Mouse (Mus musculus): ENCODE data around the gene Ndufb4. TPM values are rescaled to one million over a fixed set of nuclear protein-coding genes. Genes with fewer than 3 reads are reported as not detected.

Gene Ndufb4
- polyA plus RNA-seq, 1 experiment from 2014 or later: 47.7 TPM

- Histone ChIP-seq H3K4me2 (no peak overlapping the region), H3K4me1 (replicated peaks) (no peaks in the 10 kb centered on the region), H3K36me3 (no peaks in the 10 kb centered on the region), H3K4me3 (replicated peaks) (no peak overlapping the region), H3K9ac (no peak overlapping the region), H3K27ac (no peak overlapping the region), H3K27me3 (no peaks in the 10 kb centered on the region), H3K9me3 (replicated peaks) (no peaks in the 10 kb centered on the region)
- ATAC-seq (ENCODE audit: low read depth) (no peak), DNase-seq (no peak)
- WGBS (ENCODE audit: insufficient replicate concordance): 73% methylated on average over 9 of the region's 9 CpGs
These were observed 25.9 kb downstream of the Ndufb4 start for GRCm38 (mm10) chr16:37628336-37628735.

GRCm38 (mm10) chr16:37626388-37626949 lies 27.8 kb downstream of the Ndufb4 start:
- ATAC-seq (ENCODE audit: low read depth) (no peak), DNase-seq (no peak)
- H3K4me1 ChIP-seq (replicated peaks): no peaks in the 10 kb centered on the region
- H3K9ac ChIP-seq: no peak overlapping the region
- H3K4me2 ChIP-seq: no peak overlapping the region
- H3K4me3 ChIP-seq (replicated peaks): no peak overlapping the region
- H3K27ac ChIP-seq: no peak overlapping the region
- no peaks in the 10 kb centered on the region for H3K9me3 ChIP-seq (replicated peaks)
- no peaks in the 10 kb centered on the region for H3K36me3 ChIP-seq
- 48% methylated on average over 4 of the region's 4 CpGs for WGBS (ENCODE audit: insufficient replicate concordance)
- no peaks in the 10 kb centered on the region for H3K27me3 ChIP-seq

DNA sequence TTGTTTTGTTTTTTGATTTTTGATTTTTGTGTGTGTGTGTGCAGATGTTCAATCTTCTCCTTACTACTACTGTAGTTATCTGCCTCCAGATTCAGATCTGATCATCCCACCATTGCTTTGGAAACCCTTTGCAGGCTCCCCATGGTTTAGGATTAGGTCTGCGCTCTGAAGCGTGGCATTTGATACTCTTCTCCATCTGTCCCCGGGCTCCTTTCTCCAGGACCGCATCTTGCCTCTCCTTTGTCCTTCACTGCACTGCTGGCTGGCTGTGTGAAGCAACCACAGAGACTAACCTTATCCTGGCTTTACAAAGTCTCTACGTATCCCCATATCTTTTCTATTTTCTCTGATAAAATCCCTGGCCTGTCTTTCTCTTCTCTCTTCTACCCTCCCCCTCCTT lies 31.3 kb downstream of the Ndufb4 start:
- DNase-seq (no peak), ATAC-seq (ENCODE audit: low read depth) (no peak)
- no peaks in the 10 kb centered on the region for H3K27me3 ChIP-seq
- H3K27ac ChIP-seq: no peak overlapping the region
- no peak overlapping the region for H3K4me3 ChIP-seq (replicated peaks)
- no peaks in the 10 kb centered on the region for H3K4me1 ChIP-seq (replicated peaks)
- 68% methylated on average over 5 of the region's 5 CpGs for WGBS (ENCODE audit: insufficient replicate concordance)
- H3K36me3 ChIP-seq: no peaks in the 10 kb centered on the region
- H3K9me3 ChIP-seq (replicated peaks): no peaks in the 10 kb centered on the region
- no peak overlapping the region for H3K4me2 ChIP-seq
- no peak overlapping the region for H3K9ac ChIP-seq

- DNase-seq: no peak
- 55% methylated on average over 3 of the region's 3 CpGs for WGBS (ENCODE audit: insufficient replicate concordance)
- no peaks in the 10 kb centered on the region for H3K9me3 ChIP-seq (replicated peaks)
These were observed 31.9 kb downstream of the Ndufb4 start for GRCm38 (mm10) chr16:37622403-37622802.

GRCm38 (mm10) chr16:37617695-37618094 lies 36.6 kb downstream of the Ndufb4 start:
- Histone ChIP-seq H3K9ac (no peak overlapping the region), H3K36me3 (no peaks in the 10 kb centered on the region), H3K4me3 (replicated peaks) (no peak overlapping the region), H3K4me1 (replicated peaks) (no peaks in the 10 kb centered on the region), H3K4me2 (no peak overlapping the region), H3K27me3 (no peaks in the 10 kb centered on the region), H3K9me3 (replicated peaks) (no peaks in the 10 kb centered on the region), H3K27ac (no peak overlapping the region)
- 24% methylated on average over 3 of the region's 3 CpGs for WGBS (ENCODE audit: insufficient replicate concordance)
- DNase-seq (no peak), ATAC-seq (ENCODE audit: low read depth) (no peak)

More at GRCm38 (mm10) chr16:37622403-37622802, 31.9 kb downstream of the Ndufb4 start:
- no peak for ATAC-seq (ENCODE audit: low read depth)
- H3K9ac ChIP-seq: no peak overlapping the region
- no peaks in the 10 kb centered on the region for H3K36me3 ChIP-seq
- no peaks in the 10 kb centered on the region for H3K27me3 ChIP-seq
- no peaks in the 10 kb centered on the region for H3K4me1 ChIP-seq (replicated peaks)
- H3K4me2 ChIP-seq: no peak overlapping the region
- no peak overlapping the region for H3K27ac ChIP-seq
- H3K4me3 ChIP-seq (replicated peaks): no peak overlapping the region

- Histone ChIP-seq H3K4me2 (no peak overlapping the region), H3K9me3 (replicated peaks) (no peaks in the 10 kb centered on the region), H3K9ac (no peak overlapping the region), H3K27ac (no peak overlapping the region), H3K4me1 (replicated peaks) (no peaks in the 10 kb centered on the region), H3K4me3 (replicated peaks) (no peak overlapping the region), H3K27me3 (no peaks in the 10 kb centered on the region), H3K36me3 (no peaks in the 10 kb centered on the region)
- ATAC-seq (ENCODE audit: low read depth): no peak
- 62% methylated on average over 8 of the region's 8 CpGs for WGBS (ENCODE audit: insufficient replicate concordance)
- DNase-seq: no peak
These were observed 38.1 kb downstream of the Ndufb4 start for GRCm38 (mm10) chr16:37616104-37616503.

DNA sequence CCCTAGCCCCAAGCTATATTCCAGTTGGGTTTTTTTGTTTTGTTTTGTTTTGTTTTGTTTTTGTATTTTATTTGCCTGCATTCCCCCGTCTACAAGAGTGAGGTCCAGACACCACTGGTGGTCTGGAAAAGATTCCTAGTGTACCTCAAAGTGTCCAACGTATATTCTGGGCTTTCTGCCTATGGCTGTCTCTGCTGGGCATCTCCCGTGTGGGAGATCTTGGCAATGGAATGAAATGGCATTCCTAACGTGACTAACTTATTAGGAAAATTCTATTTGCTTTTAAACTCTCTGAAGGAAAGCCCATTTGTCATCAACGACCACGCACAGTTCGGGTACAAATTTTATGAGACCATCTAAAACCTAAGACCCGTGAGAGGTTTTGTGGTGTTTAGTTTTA lies 38.8 kb downstream of the Ndufb4 start:
- DNase-seq: no peak
- Histone ChIP-seq H3K9ac (no peak overlapping the region), H3K27ac (no peak overlapping the region), H3K4me2 (no peak overlapping the region), H3K9me3 (replicated peaks) (no peaks in the 10 kb centered on the region), H3K4me3 (replicated peaks) (no peak overlapping the region), H3K27me3 (no peaks in the 10 kb centered on the region), H3K36me3 (no peaks in the 10 kb centered on the region), H3K4me1 (replicated peaks) (no peaks in the 10 kb centered on the region)
- 67% methylated on average over 8 of the region's 8 CpGs for WGBS (ENCODE audit: insufficient replicate concordance)
- ATAC-seq (ENCODE audit: low read depth): no peak

GRCm38 (mm10) chr16:37614540-37614939 lies 39.7 kb downstream of the Ndufb4 start:
- DNase-seq (no peak), ATAC-seq (ENCODE audit: low read depth) (no peak)

DNA sequence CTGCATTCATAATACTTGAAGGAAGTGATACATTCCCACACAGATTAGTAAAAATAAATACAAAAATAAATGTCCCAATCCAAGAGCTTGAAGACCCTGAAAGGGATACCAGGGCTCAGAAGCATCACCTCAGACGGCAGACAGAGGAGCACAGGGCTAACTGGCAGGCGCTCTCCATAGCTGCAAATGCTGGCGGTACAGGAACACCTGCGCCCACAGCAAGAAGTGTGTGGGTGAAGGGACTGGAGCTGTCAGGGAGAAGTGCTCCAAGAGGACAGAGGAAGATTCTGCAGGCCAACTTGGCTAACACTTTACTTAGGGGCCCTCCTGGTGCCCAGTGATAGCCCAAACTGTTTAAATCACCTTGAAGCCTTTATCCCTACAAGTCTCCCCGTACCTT lies 42.2 kb downstream of the Ndufb4 start:
- Histone ChIP-seq H3K4me3 (replicated peaks) (no peak overlapping the region), H3K27ac (no peak overlapping the region), H3K36me3 (no peaks in the 10 kb centered on the region), H3K9me3 (replicated peaks) (no peaks in the 10 kb centered on the region), H3K9ac (no peak overlapping the region), H3K4me1 (replicated peaks) (no peaks in the 10 kb centered on the region), H3K27me3 (no peaks in the 10 kb centered on the region), H3K4me2 (no peak overlapping the region)
- ATAC-seq (ENCODE audit: low read depth) (no peak), DNase-seq (no peak)
- WGBS (ENCODE audit: insufficient replicate concordance): 81% methylated on average over 5 of the region's 5 CpGs

More at GRCm38 (mm10) chr16:37614540-37614939, 39.7 kb downstream of the Ndufb4 start:
- Histone ChIP-seq H3K4me3 (replicated peaks) (no peak overlapping the region), H3K27me3 (no peaks in the 10 kb centered on the region), H3K27ac (no peak overlapping the region), H3K4me2 (no peak overlapping the region), H3K9ac (no peak overlapping the region), H3K4me1 (replicated peaks) (no peaks in the 10 kb centered on the region), H3K36me3 (no peaks in the 10 kb centered on the region), H3K9me3 (replicated peaks) (no peaks in the 10 kb centered on the region)
- WGBS (ENCODE audit: insufficient replicate concordance): 81% methylated on average over 9 of the region's 9 CpGs

GRCm38 (mm10) chr16:37611072-37611471 lies 43.2 kb downstream of the Ndufb4 start:
- Histone ChIP-seq H3K9ac (no peak overlapping the region), H3K27ac (no peak overlapping the region), H3K27me3 (no peaks in the 10 kb centered on the region), H3K4me1 (replicated peaks) (no peaks in the 10 kb centered on the region), H3K4me2 (no peak overlapping the region), H3K9me3 (replicated peaks) (no peaks in the 10 kb centered on the region), H3K4me3 (replicated peaks) (no peak overlapping the region), H3K36me3 (no peaks in the 10 kb centered on the region)
- DNase-seq (no peak), ATAC-seq (ENCODE audit: low read depth) (no peak)
- whole genome bisulfite sequencing (ENCODE audit: insufficient replicate concordance): 69% methylated on average over 7 of the region's 7 CpGs

- WGBS (ENCODE audit: insufficient replicate concordance): 74% methylated on average over 8 of the region's 8 CpGs
- Histone ChIP-seq H3K4me2 (no peak overlapping the region), H3K4me3 (replicated peaks) (no peak overlapping the region), H3K4me1 (replicated peaks) (no peaks in the 10 kb centered on the region), H3K27me3 (no peaks in the 10 kb centered on the region), H3K36me3 (no peaks in the 10 kb centered on the region), H3K27ac (no peak overlapping the region), H3K9ac (no peak overlapping the region), H3K9me3 (replicated peaks) (no peaks in the 10 kb centered on the region)
- DNase-seq: no peak
- no peak for ATAC-seq (ENCODE audit: low read depth)
These were observed 43.9 kb downstream of the Ndufb4 start for GRCm38 (mm10) chr16:37610333-37610732.

GRCm38 (mm10) chr16:37604243-37604642 lies 50.0 kb downstream of the Ndufb4 start:
- Histone ChIP-seq H3K9me3 (replicated peaks) (no peaks in the 10 kb centered on the region), H3K9ac (no peak overlapping the region), H3K4me2 (no peak overlapping the region), H3K4me3 (replicated peaks) (no peak overlapping the region), H3K4me1 (replicated peaks) (no peaks in the 10 kb centered on the region), H3K36me3 (no peaks in the 10 kb centered on the region), H3K27me3 (no peaks in the 10 kb centered on the region), H3K27ac (no peak overlapping the region)
- DNase-seq (no peak), ATAC-seq (ENCODE audit: low read depth) (no peak)
- 67% methylated on average over 6 of the region's 6 CpGs for WGBS (ENCODE audit: insufficient replicate concordance)
